Mouse (Mus musculus): ENCODE measurements around the gene Ube4b.

Ube4b gene

GRCm38 (mm10) chr4:149395581-149395980, 31.0 kb downstream of the Ube4b start:
- no peak for DNase-seq (ENCODE audit: low read depth, low spot score)

- no peak for DNase-seq (ENCODE audit: low read depth, low spot score)
Measured at GRCm38 (mm10) chr4:149394292-149394691, 32.3 kb downstream of the Ube4b start.

GRCm38 (mm10) chr4:149393311-149393995, 33.1 kb downstream of the Ube4b start:
- no peak for DNase-seq (ENCODE audit: low read depth, low spot score)

GRCm38 (mm10) chr4:149392359-149392758, 34.2 kb downstream of the Ube4b start:
- DNase-seq (ENCODE audit: low read depth, low spot score) = no peak

- DNase-seq (ENCODE audit: low read depth, low spot score) = no peak
Measured at GRCm38 (mm10) chr4:149381001-149381400, 45.5 kb downstream of the Ube4b start.

- no peak for DNase-seq (ENCODE audit: low read depth, low spot score)
Measured at GRCm38 (mm10) chr4:149379881-149380280, 46.7 kb downstream of the Ube4b start.

GRCm38 (mm10) chr4:149378819-149379218, 47.7 kb downstream of the Ube4b start:
- DNase-seq (ENCODE audit: low read depth, low spot score) = no peak

GRCm38 (mm10) chr4:149376034-149376433, 50.5 kb downstream of the Ube4b start:
- DNase-seq (ENCODE audit: low read depth, low spot score) = no peak

GRCm38 (mm10) chr4:149374662-149375061, 51.9 kb downstream of the Ube4b start:
- no peak for DNase-seq (ENCODE audit: low read depth, low spot score)

- DNase-seq (ENCODE audit: low read depth, low spot score) = no peak
Measured at GRCm38 (mm10) chr4:149373927-149374326, 52.6 kb downstream of the Ube4b start.

- DNase-seq (ENCODE audit: low read depth, low spot score) = no peak
Measured at GRCm38 (mm10) chr4:149373431-149373830, 53.1 kb downstream of the Ube4b start.

GRCm38 (mm10) chr4:149365702-149366370, 60.7 kb downstream of the Ube4b start:
- no peak for DNase-seq (ENCODE audit: low read depth, low spot score)

- DNase-seq (ENCODE audit: low read depth, low spot score) = no peak
Measured at GRCm38 (mm10) chr4:149364896-149365295, 61.7 kb downstream of the Ube4b start.

- no peak for DNase-seq (ENCODE audit: low read depth, low spot score)
Measured at GRCm38 (mm10) chr4:149361051-149361450, 65.5 kb downstream of the Ube4b start.

GRCm38 (mm10) chr4:149360647-149361046, 65.9 kb downstream of the Ube4b start:
- DNase-seq (ENCODE audit: low read depth, low spot score) = no peak

- DNase-seq (ENCODE audit: low read depth, low spot score) = no peak
Measured at GRCm38 (mm10) chr4:149357982-149358381, 68.6 kb downstream of the Ube4b start.

- no peak for DNase-seq (ENCODE audit: low read depth, low spot score)
Measured at GRCm38 (mm10) chr4:149354671-149355070, 71.9 kb downstream of the Ube4b start.

- DNase-seq (ENCODE audit: low read depth, low spot score) = no peak
Measured at GRCm38 (mm10) chr4:149351596-149352150, 74.9 kb downstream of the Ube4b start.

- DNase-seq (ENCODE audit: low read depth, low spot score) = no peak
Measured at GRCm38 (mm10) chr4:149348963-149349362, 77.6 kb downstream of the Ube4b start.

GRCm38 (mm10) chr4:149345873-149346272, 80.7 kb downstream of the Ube4b start:
- DNase-seq (ENCODE audit: low read depth, low spot score) = no peak

- no peak for DNase-seq (ENCODE audit: low read depth, low spot score)
Measured at GRCm38 (mm10) chr4:149344311-149344710, 82.2 kb downstream of the Ube4b start.

- no peak for DNase-seq (ENCODE audit: low read depth, low spot score)
Measured at GRCm38 (mm10) chr4:149340680-149341079, 85.9 kb downstream of the Ube4b start.

Data from brain, embryonic 18.5 days (tissue).